Mouse (Mus musculus): ENCODE data around the gene Csnk1e.

Gene Csnk1e

DNA sequence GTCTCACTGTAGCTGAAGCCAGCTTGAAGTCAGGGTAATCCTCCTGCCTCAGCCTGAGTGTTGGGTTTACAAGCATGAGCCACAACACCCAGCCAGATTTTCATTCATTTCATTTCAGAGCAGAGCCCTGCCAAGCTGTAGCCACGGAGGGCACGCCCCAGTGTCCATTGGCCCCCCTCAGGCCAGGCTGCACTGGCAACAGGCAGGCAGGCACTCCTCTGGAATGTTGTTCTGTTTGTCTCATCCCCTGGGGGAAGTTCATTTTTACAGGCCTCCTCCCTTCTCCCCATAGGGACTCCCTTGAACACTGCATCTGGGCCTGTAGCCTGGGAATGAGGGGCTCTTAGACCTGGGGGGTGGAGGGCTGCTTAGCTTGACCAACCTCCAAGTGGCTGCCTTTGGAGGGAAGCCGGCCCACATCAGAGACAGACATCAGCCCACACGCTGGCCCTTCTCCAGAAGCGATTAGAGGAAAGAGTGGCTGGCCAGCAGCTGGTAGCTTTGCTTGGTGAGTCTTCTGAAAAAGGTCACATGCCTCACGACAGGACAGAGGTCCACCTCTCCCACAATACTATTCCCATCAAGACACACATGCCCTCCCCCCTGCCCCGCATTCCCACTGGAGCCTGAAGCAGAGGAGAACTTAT lies 63.8 kb downstream of the Csnk1e start:
- peak; percentile 79 to 83 for DNase-seq

DNA sequence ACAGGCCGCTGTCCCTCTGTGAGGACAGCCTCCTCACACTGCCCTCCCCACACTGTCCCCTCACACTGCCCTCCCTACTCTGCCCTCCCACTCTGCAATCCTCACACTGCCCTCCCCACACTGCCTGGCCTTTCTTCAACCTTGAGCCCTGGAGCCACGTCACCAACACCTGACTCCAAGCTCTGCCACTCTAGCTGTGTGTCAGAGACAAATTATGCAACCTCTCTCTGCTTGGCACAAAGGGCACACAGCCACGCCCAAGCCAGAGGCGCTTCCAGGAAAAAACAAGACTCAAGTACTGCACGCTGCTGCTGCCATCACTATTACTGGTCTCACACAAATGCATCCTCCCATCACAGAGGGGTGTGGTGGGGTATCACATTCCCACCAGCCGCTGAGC lies 64.9 kb downstream of the Csnk1e start:
- DNase-seq = peak; percentile 84 to 89

- peak; percentile 50 to 69 for DNase-seq
These were observed 67.2 kb downstream of the Csnk1e start for GRCm38 (mm10) chr15:79388171-79388570.

GRCm38 (mm10) chr15:79387611-79388010 lies 67.8 kb downstream of the Csnk1e start:
- DNase-seq = no peak

- DNase-seq = no peak
These were observed 68.3 kb downstream of the Csnk1e start for GRCm38 (mm10) chr15:79387081-79387480.

- no peak for DNase-seq
These were observed 73.7 kb downstream of the Csnk1e start for GRCm38 (mm10) chr15:79381644-79382043.

DNA sequence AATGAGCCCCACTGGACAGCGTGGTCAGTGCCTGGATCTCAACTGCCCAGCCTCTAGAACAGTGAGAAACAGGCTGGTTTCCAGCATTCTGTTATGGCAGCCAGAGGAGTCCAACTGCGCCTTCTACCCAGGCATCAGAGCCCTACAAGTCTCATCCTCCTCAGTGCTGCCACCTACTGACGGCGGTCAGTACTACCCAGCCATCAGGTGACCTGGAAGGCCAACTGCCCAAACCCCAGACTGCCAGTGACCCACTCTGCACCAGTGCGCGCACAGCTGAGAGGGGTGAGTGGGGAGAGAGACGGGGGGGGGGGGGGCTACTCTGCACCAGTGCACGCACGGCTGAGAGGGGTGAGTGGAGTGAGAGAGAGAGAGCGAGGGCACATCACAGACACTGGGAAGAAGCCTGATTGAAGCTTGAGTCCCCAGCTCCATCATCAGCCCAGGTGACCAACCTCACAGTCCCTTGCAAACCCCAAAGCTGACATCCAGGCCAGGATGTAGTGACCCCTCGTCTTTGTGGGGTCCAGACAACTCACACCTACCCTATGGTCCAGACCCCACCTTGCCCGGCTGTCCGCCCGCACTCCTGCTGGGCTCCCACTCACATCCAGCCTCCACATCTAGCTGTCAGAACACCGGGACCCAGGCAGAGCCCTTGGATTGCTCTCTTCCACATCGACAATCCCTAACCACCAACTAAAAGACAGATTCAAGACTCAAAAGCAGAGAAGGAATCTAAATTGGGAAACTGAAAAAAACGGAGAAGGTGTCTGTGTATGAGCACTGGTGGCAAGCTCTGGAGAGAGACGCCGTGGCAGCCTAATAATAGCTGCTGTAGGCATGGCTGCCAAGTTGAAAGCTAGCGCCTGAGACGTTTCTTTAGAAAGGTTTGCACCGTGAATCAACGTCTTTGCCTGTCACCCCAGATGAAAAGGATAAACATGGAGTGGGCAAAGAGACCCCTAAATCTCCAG lies 74.6 kb downstream of the Csnk1e start:
- peak; percentile 73 to 85 for DNase-seq

GRCm38 (mm10) chr15:79379658-79380057 lies 75.7 kb downstream of the Csnk1e start:
- DNase-seq = no peak

GRCm38 (mm10) chr15:79378608-79379007 lies 76.8 kb downstream of the Csnk1e start:
- no peak for DNase-seq

DNA sequence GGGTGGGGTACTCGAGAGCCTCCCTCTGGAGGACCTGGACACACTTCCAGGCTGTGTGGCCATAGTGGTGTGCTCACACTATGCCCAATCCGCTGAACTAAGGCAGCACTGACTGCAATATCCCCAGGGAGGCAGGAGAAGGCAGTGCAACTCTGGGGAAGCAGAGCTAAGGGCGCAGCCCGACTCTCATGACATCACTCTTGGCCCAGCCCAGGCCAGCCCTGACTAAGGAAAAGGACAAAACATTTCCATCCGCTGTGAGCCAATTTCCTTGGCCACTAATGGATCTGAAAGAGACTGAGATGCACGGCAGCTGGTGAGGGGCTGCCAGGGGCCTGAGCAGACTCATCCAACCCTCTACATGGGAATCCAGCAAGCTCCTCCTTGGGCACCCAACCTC lies 77.7 kb downstream of the Csnk1e start:
- peak; percentile 81 to 89 for DNase-seq

- no peak for DNase-seq
These were observed 80.6 kb downstream of the Csnk1e start for GRCm38 (mm10) chr15:79374760-79375159.

GRCm38 (mm10) chr15:79370281-79370843 lies 85.0 kb downstream of the Csnk1e start:
- no peak for DNase-seq

DNA sequence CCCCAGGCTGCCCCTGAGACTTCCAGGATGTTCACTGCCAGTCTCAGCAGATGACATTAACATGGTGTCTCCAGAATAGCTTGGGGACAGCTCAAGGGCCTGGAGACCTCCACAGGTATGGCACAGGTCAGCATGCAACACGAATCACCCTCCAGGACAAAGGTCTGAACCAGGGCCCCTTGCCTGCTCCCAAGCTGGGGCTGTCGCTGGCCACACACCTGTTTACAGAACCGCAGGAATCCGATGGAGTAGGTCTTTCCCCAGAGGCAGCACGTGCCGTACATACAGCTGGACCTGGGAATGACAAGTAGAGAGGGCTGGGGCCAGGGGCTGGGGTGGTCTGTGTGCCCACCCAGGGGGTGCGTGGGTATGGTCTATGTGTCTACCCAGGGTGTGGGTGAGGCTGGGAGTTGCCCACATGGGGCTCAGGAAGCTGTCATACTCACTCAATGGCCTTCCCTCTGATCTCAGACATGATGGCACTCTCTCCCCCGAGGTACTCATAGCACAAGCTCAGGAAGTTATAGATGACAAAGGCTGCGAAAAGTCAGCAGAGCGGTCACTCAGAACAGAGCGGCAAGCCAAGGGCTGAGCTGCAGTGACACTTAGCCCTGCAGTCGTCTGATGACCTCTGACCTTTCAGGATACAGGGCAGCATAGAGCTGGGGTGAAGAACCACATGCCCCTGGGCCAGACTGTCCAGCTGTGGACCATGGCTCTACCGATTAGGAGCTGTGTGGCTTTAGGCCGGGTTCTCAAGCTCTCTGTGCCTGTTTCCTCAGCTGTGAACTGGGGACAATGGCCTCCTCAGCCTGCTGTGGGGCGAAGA lies 85.7 kb downstream of the Csnk1e start:
- no peak for DNase-seq

- peak; percentile 65 to 80 for DNase-seq
These were observed 86.4 kb downstream of the Csnk1e start for GRCm38 (mm10) chr15:79368861-79369440.

- peak; percentile 84 to 92 for DNase-seq
These were observed 87.0 kb downstream of the Csnk1e start for GRCm38 (mm10) chr15:79368313-79368811.
